Mouse (Mus musculus): Measurements from ENCODE around the gene Hdac5.

DNA sequence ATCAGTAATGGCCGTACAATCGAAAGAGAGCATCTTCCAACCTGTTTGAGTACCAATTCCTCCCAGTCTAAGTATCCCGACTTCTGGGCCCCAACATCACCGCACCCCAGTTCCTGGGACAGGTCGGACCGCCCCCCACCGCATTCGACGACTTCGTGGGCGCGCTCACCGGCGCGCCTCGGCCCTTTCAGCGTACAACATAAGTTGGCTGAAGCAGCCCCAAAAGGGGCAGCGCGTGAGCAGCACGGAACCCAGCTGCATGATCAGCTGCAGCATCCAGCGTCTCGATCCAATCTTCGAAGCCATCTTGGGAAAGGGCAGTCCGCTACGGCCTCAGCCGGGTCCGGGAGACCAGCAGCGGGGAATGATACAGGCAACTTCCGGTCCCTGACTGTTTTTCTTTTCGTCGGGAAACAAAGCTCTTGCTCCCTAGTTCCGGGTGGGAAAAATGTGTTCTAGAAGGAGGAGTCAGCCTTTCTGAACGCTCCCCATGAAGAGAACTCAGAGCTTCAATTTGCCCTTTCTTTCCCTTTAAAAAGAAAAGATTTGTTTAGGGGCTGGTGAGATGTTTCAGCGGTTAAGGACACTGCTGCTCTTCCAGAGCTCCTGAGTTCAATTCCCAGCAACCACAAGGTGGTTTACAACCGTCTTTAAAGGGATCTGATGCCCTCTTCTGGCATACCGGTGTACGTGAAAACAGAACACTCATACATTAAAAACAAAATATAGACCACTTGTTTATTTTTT, 73.8 kb downstream of the Hdac5 start, which contains the start of gene Tmem101:
- TF ChIP-seq CTCF (IDR thresholded peaks at IDR 0.05; ENCODE audit: low read depth, low read length): no peak
- TF ChIP-seq GATA1 (IDR thresholded peaks at IDR 0.05; ENCODE audit: borderline replicate concordance, low read length): no peak
- no peak for TF ChIP-seq TAL1 (conservative IDR thresholded peaks at IDR 0.05; ENCODE audit: low read depth, low read length)

Data from G1E (cell line).